Mouse (Mus musculus) C2C12 (cell line): Measurements from ENCODE around the gene Txndc2. TPM values are rescaled to one million over a fixed set of nuclear protein-coding genes. Genes with fewer than 3 reads are reported as not detected.
"Not testable (repeated sequence)": the region's sequence is repeated elsewhere in the genome, so short reads cannot be mapped to it uniquely, and the experiment has no call there.

Source experiments
- H3K27me3 ChIP-seq: one replicate; pipeline ENCODE4 v1.6.1; 2011; ENCODE audit not compliant: control insufficient read depth, insufficient read depth, insufficient read length
- H3K36me3 ChIP-seq: one replicate; pipeline ENCODE4 v1.6.1; 2011; ENCODE audit not compliant: control insufficient read depth, insufficient read depth
- H3K4me3 ChIP-seq: one replicate; pipeline ENCODE4 v1.5.1; 2011; ENCODE audit warnings: mild to moderate bottlenecking, control low read depth; ENCODE audit not compliant: poor library complexity, insufficient read depth, severe bottlenecking
- H3K79me2 ChIP-seq: one replicate; pipeline ENCODE4 v1.6.1; 2011; ENCODE audit not compliant: control insufficient read depth, insufficient read depth
- H3K79me3 ChIP-seq: one replicate; pipeline ENCODE4 v1.6.1; 2011; ENCODE audit warnings: low read depth, control low read depth
- H3ac ChIP-seq: one replicate; pipeline ENCODE3; 2011; ENCODE audit warnings: low read depth; ENCODE audit not compliant: control insufficient read depth, insufficient read length
- CEBPB ChIP-seq: IDR thresholded peaks from one replicate; pipeline ENCODE4 v1.6.1; 2011; ENCODE audit warnings: low read depth, mild to moderate bottlenecking, control low read depth, moderate library complexity
- CTCF ChIP-seq: IDR thresholded peaks from one replicate; pipeline ENCODE4 v1.5.1; 2011; ENCODE audit not compliant: control insufficient read depth, insufficient read depth, insufficient read length
- FOSL1 ChIP-seq: IDR thresholded peaks from one replicate; pipeline ENCODE4 v1.8.0; 2011; ENCODE audit warnings: mild to moderate bottlenecking, low read length; ENCODE audit not compliant: poor library complexity, insufficient read depth, severe bottlenecking
- MAX ChIP-seq: IDR thresholded peaks from one replicate; pipeline ENCODE4 v1.6.1; 2011; ENCODE audit warnings: mild to moderate bottlenecking, control low read depth
- MYOD1 ChIP-seq: IDR thresholded peaks from one replicate; pipeline ENCODE4 v1.6.1; 2011; ENCODE audit warnings: low read depth; ENCODE audit not compliant: control insufficient read depth, insufficient read length
- MYOG ChIP-seq: IDR thresholded peaks from one replicate; pipeline ENCODE4 v1.6.1; 2011; ENCODE audit not compliant: control insufficient read depth, insufficient read length; ENCODE audit errors: extremely low read depth
- USF1 ChIP-seq: IDR thresholded peaks from one replicate; pipeline ENCODE4 v1.6.1; 2011; ENCODE audit warnings: low read depth, mild to moderate bottlenecking, control low read depth, moderate library complexity
- polyA plus RNA-seq: library from polyadenylated mRNA; unstranded; fragments of >200 nt; fragmentation: generic; extraction: Trizol; gene quantifications from one replicate; pipeline ENCODE4 v1.2.1, GENCODE M21; 2012; ENCODE audit warnings: missing spikeins

Gene Txndc2
- polyA plus RNA-seq, 1 experiment, result 0.12 TPM

DNA sequence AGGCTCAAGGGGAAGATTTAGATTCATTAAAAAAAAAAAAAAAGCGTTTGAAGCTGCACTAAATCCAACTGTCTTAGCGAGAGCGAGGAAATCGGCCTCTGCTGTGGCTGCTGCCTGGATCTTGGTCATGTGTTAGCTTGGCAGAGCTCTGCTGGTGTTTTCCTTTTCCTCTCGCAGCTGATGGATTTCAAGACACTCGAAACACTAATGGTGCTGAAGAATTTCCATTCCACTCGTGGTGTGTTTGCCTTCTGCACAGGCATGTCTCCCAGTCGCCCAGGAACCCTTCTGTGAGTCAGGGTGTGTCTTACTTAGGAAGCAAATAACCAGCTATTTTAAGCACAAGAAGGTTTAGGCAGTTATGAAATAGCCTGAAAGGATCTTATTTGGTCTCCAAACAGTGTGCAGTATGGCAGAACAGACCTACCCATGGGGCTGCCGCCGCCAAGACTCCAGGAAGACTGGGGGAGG is 1.1 kb upstream of the Txndc2 start:
- Histone ChIP-seq H3K27me3 (no peaks in the 10 kb centered on the region), H3K36me3 (no peaks in the 10 kb centered on the region), H3K79me3 (no peaks in the 10 kb centered on the region), H3K4me3 (no peak overlapping the region), H3K79me2 (no peaks in the 10 kb centered on the region), H3ac (no peak overlapping the region)
- TF ChIP-seq FOSL1 (no peak), CEBPB (no peak), MYOD1 (no peak)

DNA sequence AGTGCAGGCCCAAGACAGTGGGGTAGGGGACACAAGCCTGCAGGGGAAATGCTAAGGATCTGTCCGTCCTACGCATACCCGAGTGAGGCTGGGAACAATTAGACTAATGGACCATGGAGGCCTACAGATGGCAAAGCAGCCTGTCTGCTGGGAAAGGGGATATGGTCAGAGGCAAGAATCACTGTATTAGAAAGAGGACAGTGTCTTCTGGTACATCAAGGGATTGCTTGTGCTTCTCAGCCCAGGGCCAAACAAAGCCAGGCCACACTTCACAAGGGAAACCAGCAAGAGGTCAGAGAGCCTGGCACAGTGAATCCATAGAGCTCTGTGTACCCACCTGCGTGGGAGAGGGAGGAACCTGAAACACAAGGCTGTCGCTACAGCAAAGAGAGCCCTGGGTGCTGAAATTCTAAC is 617 bp upstream of the Txndc2 start:
- no peaks in the 10 kb centered on the region for H3K79me2 ChIP-seq
- H3K79me3 ChIP-seq, result no peaks in the 10 kb centered on the region
- H3ac ChIP-seq, result no peak overlapping the region
- TF ChIP-seq CTCF, result no peak
- TF ChIP-seq MAX, result no peak
- TF ChIP-seq MYOD1, result no peak
- TF ChIP-seq CEBPB, result no peak
- TF ChIP-seq MYOG, result no peak
- no peak for TF ChIP-seq FOSL1
- no peak for TF ChIP-seq USF1
- H3K36me3 ChIP-seq, result no peaks in the 10 kb centered on the region
- no peaks in the 10 kb centered on the region for H3K27me3 ChIP-seq
- H3K4me3 ChIP-seq, result no peak overlapping the region

DNA sequence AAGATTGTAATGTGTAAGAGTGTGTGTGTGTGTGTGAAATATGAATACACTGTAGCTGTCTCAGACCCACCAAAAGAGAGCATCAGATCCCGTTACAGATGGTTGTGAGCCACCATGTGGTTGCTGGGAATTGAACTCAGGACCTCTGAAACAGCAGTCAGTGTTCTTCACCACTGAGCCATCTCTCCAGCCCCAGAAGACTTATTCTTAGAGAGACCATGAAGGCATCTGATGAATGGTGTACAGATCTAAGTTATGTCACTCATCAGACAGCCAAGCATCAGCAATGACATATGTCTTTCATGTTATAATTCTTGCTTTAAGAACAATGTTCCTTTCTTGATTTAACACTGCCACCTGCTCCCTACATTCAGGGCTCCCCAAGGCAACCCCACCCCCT is 2.8 kb downstream of the Txndc2 start:
- H3K4me3 ChIP-seq, result no peak overlapping the region

DNA sequence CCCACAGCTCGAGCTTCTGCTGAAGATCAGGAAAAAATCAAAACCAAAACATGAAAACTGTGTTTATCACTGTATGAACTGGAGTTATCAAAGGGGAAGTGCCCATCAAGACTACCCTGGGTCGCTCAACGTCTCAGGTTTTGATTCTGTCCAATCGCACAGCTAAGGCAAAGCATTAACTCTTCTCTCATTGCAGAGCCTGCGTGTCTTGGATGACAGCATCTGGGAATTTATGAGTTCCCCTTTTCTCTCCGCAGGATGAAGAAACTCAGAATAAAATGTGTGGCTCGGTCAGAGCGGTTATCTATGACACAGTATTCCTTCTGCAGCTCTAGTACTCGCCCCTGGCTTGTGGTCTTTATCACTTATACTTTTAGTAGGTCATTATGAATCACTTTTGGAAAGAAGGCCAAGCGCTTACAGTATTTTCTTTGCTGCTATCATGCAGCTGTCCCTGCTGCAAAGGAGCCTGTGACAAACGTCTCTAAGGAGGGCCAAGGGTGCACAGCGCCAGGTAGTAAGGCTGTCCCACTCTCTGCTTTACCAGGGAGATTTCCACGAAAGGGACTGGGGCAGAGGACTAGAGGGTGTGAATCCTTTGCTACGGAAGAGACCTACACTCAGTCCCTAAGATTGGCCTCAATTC is 6.1 kb downstream of the Txndc2 start:
- Histone ChIP-seq H3K36me3 (no peaks in the 10 kb centered on the region), H3K79me3 (no peaks in the 10 kb centered on the region), H3K27me3 (no peaks in the 10 kb centered on the region), H3ac (no peak overlapping the region), H3K79me2 (no peaks in the 10 kb centered on the region), H3K4me3 (no peak overlapping the region)
- TF ChIP-seq CEBPB (peak; percentile 74), MAX (peak; percentile 21), MYOG (no peak), MYOD1 (peak; percentile 92)

More for the DNA sequence above, 2.8 kb downstream of the Txndc2 start:
- Histone ChIP-seq H3K27me3 (no peaks in the 10 kb centered on the region), H3K79me3 (no peaks in the 10 kb centered on the region), H3K36me3 (no peaks in the 10 kb centered on the region), H3ac (no peak overlapping the region), H3K79me2 (no peaks in the 10 kb centered on the region)
- no peak for TF ChIP-seq CEBPB
- TF ChIP-seq MAX, result no peak
- no peak for TF ChIP-seq MYOG
- TF ChIP-seq FOSL1, result no peak
- no peak for TF ChIP-seq USF1
- no peak for TF ChIP-seq CTCF
- TF ChIP-seq MYOD1, result no peak

DNA sequence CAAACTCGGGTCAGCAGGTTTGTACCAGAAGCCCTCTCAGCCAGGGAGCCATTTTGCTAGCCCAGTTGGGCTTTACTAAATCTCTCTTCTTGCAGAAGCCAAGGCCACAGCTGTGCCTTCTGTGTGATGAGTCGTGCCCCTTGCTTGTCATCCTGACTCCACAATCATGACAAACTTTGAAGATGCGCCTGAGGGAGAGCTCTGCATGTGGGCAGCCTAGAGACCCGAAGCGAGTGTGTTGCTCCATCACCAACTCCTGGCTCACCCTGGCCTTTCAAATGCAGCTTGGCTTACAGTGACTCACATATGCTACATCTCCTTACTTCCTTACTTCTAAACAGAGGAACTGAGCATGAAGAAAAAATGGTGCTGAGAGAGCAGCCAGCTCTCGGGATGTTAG is 12.0 kb downstream of the Txndc2 start:
- Histone ChIP-seq H3K4me3 (no peak overlapping the region), H3K79me3 (no peaks in the 10 kb centered on the region), H3ac (no peak overlapping the region), H3K79me2 (no peaks in the 10 kb centered on the region), H3K36me3 (no peaks in the 10 kb centered on the region), H3K27me3 (no peaks in the 10 kb centered on the region)
- TF ChIP-seq MYOD1, result peak; percentile 18
- no peak for TF ChIP-seq CTCF

DNA sequence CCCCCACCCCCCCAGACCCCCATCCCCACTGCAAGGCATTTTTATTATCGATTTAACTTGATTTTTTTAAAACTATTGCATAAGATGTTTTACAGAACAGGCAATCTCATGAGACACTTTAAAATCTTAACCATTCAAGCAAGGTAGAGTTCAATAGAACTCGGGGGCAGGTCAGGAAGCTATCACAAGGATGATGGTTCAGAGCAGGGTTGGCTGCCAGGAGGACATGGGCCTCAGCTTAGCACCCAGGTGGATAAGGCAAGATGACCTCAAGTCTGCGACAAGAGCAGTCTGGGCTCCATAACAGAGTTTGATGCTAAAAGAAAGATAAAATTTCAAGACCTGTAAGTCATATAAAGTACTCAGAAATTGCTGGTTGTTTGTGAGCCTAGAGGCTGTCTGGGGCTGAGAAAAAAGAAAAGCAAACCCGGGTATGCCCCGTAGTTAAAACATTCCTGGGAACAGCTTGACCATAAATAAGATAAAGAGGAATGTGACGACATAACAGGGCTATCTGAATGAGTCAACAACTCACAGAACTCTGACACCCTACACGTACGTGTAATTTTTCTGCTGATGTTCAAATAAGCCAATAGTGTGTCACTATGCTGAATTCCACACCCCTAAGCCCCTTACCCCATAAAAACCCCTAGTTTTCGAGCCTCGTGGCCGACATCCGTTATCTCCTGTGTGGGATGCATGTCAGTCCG is 13.0 kb downstream of the Txndc2 start:
- not testable (repeated sequence) for H3K79me2 ChIP-seq, H3K27me3 ChIP-seq, H3ac ChIP-seq, H3K4me3 ChIP-seq, H3K79me3 ChIP-seq, H3K36me3 ChIP-seq
- TF ChIP-seq CEBPB, result peak; percentile 9
